Mouse (Mus musculus): ENCODE results near the gene Spaca4. TPM values are rescaled to one million over a fixed set of nuclear protein-coding genes. Genes with fewer than 3 reads are reported as not detected.

Gene Spaca4
- polyA plus RNA-seq, 1 experiment from 2014 or later, result not detected

GRCm38 (mm10) chr7:45739162-45739763 is 13.7 kb upstream of the Spaca4 start:
- Histone ChIP-seq H3K36me3 (ENCODE audit: control insufficient read depth, insufficient read depth) (no peaks in the 10 kb centered on the region), H3K27ac (ENCODE audit: low read length) (no peak overlapping the region), H3K4me2 (ENCODE audit: low read length) (no peak overlapping the region), H3K4me1 (replicated peaks; ENCODE audit: control insufficient read depth, insufficient read depth, low read length) (peaks cover 2% of the 10 kb centered on the region; the same call in 1 of the 2 replicates), H3K27me3 (replicated peaks; ENCODE audit: control insufficient read depth, insufficient read depth, low read length) (no peaks in the 10 kb centered on the region), H3K9me3 (ENCODE audit: control insufficient read depth, low read length) (no peaks in the 10 kb centered on the region), H3K9ac (replicated peaks; ENCODE audit: low read depth, low read length) (no peak overlapping the region), H3K4me3 (replicated peaks; ENCODE audit: low read length) (no peak overlapping the region)
- ATAC-seq, result peak; percentile 93
- 6% methylated on average over 9 of the region's 9 CpGs for WGBS

GRCm38 (mm10) chr7:45733477-45733876 is 7.9 kb upstream of the Spaca4 start:
- no peak overlapping the region for H3K4me3 ChIP-seq (replicated peaks; ENCODE audit: low read length)
- no peaks in the 10 kb centered on the region for H3K36me3 ChIP-seq (ENCODE audit: control insufficient read depth, insufficient read depth)
- H3K9ac ChIP-seq (replicated peaks; ENCODE audit: low read depth, low read length), result no peak overlapping the region
- H3K27ac ChIP-seq (ENCODE audit: low read length), result no peak overlapping the region
- no peak for ATAC-seq
- WGBS, result 86% methylated on average over 5 of the region's 5 CpGs
- no peaks in the 10 kb centered on the region for H3K4me1 ChIP-seq (replicated peaks; ENCODE audit: control insufficient read depth, insufficient read depth, low read length)
- H3K4me2 ChIP-seq (ENCODE audit: low read length), result no peak overlapping the region
- no peaks in the 10 kb centered on the region for H3K27me3 ChIP-seq (replicated peaks; ENCODE audit: control insufficient read depth, insufficient read depth, low read length)
- H3K9me3 ChIP-seq (ENCODE audit: control insufficient read depth, low read length), result no peaks in the 10 kb centered on the region

DNA sequence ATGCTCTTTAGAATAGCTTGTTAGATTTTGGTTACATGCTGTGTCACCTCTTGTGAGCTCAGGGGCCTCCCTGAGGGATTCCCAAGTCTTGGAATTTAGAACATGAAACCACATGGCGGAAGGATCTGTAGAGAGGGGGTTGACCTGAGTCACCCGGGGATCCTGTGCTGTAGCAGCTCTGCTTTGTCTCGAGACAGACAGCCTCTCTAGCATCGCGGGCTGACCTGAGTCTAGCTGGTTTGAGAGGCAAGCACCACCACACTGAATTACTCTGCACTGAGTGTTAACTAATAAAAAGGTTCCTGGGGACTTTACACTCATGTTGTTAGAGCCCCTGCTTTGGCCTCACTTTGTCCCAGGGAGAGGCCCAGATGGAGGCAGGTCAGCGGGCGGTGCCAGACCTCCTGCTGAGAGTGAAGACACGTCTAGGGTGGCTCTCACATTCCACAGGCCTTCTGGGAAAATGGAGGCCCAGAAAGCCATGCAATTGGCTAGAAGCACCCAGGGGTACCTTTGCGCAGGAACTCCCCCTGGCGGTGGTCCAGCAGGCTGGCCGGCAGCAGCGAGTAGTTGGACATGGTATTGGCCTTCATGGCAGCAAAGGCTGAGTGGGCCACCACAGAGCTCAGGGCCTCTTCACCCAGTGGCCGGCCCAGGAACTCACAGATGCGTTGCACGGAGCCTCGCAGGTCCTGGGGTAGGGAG is 5.3 kb upstream of the Spaca4 start:
- H3K4me2 ChIP-seq (ENCODE audit: low read length), result no peak overlapping the region
- 17% methylated on average over 16 of the region's 16 CpGs for WGBS
- no peaks in the 10 kb centered on the region for H3K9me3 ChIP-seq (ENCODE audit: control insufficient read depth, low read length)
- no peak overlapping the region for H3K4me3 ChIP-seq (replicated peaks; ENCODE audit: low read length)
- ATAC-seq, result no peak
- no peaks in the 10 kb centered on the region for H3K4me1 ChIP-seq (replicated peaks; ENCODE audit: control insufficient read depth, insufficient read depth, low read length)
- H3K9ac ChIP-seq (replicated peaks; ENCODE audit: low read depth, low read length), result no peak overlapping the region
- H3K36me3 ChIP-seq (ENCODE audit: control insufficient read depth, insufficient read depth), result no peaks in the 10 kb centered on the region
- H3K27me3 ChIP-seq (replicated peaks; ENCODE audit: control insufficient read depth, insufficient read depth, low read length), result no peaks in the 10 kb centered on the region
- no peak overlapping the region for H3K27ac ChIP-seq (ENCODE audit: low read length)

- H3K36me3 ChIP-seq (ENCODE audit: control insufficient read depth, insufficient read depth), result peaks cover 13% of the 10 kb centered on the region
- no peaks in the 10 kb centered on the region for H3K9me3 ChIP-seq (ENCODE audit: control insufficient read depth, low read length)
Observed at GRCm38 (mm10) chr7:45727625-45728024, 2.0 kb upstream of the Spaca4 start.

DNA sequence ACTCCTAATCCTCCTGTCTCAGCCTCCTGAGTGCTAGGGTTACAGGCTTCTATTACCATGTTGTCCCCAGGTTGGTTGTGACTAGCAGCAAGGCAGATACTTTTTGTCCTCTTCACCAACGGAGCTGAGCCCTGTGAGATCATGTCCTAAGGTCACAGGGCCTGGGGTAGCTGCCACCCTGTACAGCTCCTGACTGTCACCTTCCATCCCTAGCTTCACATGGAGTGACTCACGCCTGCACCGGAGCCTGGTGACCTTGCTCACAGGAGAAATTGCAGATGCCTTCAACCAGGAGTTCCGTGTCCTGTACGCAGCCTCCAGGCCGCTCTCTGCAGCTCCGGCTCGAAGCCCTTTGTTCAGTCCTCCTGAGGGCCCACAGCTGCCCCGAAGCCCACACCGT is 806 bp upstream of the Spaca4 start:
- Histone ChIP-seq H3K9ac (replicated peaks; ENCODE audit: low read depth, low read length) (no peak overlapping the region), H3K9me3 (ENCODE audit: control insufficient read depth, low read length) (no peaks in the 10 kb centered on the region), H3K36me3 (ENCODE audit: control insufficient read depth, insufficient read depth) (peaks cover 15% of the 10 kb centered on the region), H3K27me3 (replicated peaks; ENCODE audit: control insufficient read depth, insufficient read depth, low read length) (no peaks in the 10 kb centered on the region), H3K4me3 (replicated peaks; ENCODE audit: low read length) (no peak overlapping the region), H3K4me2 (ENCODE audit: low read length) (no peak overlapping the region), H3K4me1 (replicated peaks; ENCODE audit: control insufficient read depth, insufficient read depth, low read length) (no peaks in the 10 kb centered on the region), H3K27ac (ENCODE audit: low read length) (no peak overlapping the region)
- 94% methylated on average over 10 of the region's 10 CpGs for WGBS
- no peak for ATAC-seq

More at GRCm38 (mm10) chr7:45727625-45728024, 2.0 kb upstream of the Spaca4 start:
- no peak overlapping the region for H3K4me2 ChIP-seq (ENCODE audit: low read length)
- no peak overlapping the region for H3K27ac ChIP-seq (ENCODE audit: low read length)
- H3K4me1 ChIP-seq (replicated peaks; ENCODE audit: control insufficient read depth, insufficient read depth, low read length), result no peaks in the 10 kb centered on the region
- H3K27me3 ChIP-seq (replicated peaks; ENCODE audit: control insufficient read depth, insufficient read depth, low read length), result no peaks in the 10 kb centered on the region
- no peak overlapping the region for H3K9ac ChIP-seq (replicated peaks; ENCODE audit: low read depth, low read length)
- H3K4me3 ChIP-seq (replicated peaks; ENCODE audit: low read length), result no peak overlapping the region
- WGBS, result 87% methylated on average over 3 of the region's 3 CpGs
- ATAC-seq, result no peak

GRCm38 (mm10) chr7:45725151-45725550 is 462 bp downstream of the Spaca4 start:
- Histone ChIP-seq H3K4me3 (replicated peaks; ENCODE audit: low read length) (no peak overlapping the region), H3K36me3 (ENCODE audit: control insufficient read depth, insufficient read depth) (peaks cover 21% of the 10 kb centered on the region), H3K27ac (ENCODE audit: low read length) (no peak overlapping the region), H3K9ac (replicated peaks; ENCODE audit: low read depth, low read length) (no peak overlapping the region), H3K9me3 (ENCODE audit: control insufficient read depth, low read length) (no peaks in the 10 kb centered on the region), H3K4me1 (replicated peaks; ENCODE audit: control insufficient read depth, insufficient read depth, low read length) (no peaks in the 10 kb centered on the region), H3K27me3 (replicated peaks; ENCODE audit: control insufficient read depth, insufficient read depth, low read length) (no peaks in the 10 kb centered on the region), H3K4me2 (ENCODE audit: low read length) (no peak overlapping the region)
- ATAC-seq, result no peak
- 88% methylated on average over 9 of the region's 9 CpGs for WGBS

GRCm38 (mm10) chr7:45723781-45724180 is 1.8 kb downstream of the Spaca4 start:
- Histone ChIP-seq H3K9ac (replicated peaks; ENCODE audit: low read depth, low read length) (no peak overlapping the region), H3K4me2 (ENCODE audit: low read length) (no peak overlapping the region), H3K9me3 (ENCODE audit: control insufficient read depth, low read length) (no peaks in the 10 kb centered on the region), H3K4me1 (replicated peaks; ENCODE audit: control insufficient read depth, insufficient read depth, low read length) (peaks cover 11% of the 10 kb centered on the region), H3K27ac (ENCODE audit: low read length) (no peak overlapping the region), H3K4me3 (replicated peaks; ENCODE audit: low read length) (no peak overlapping the region), H3K27me3 (replicated peaks; ENCODE audit: control insufficient read depth, insufficient read depth, low read length) (no peaks in the 10 kb centered on the region), H3K36me3 (ENCODE audit: control insufficient read depth, insufficient read depth) (peaks cover 27% of the 10 kb centered on the region)
- WGBS, result 90% methylated on average over 14 of the region's 14 CpGs
- ATAC-seq, result no peak

- peaks cover 14% of the 10 kb centered on the region for H3K4me1 ChIP-seq (replicated peaks; ENCODE audit: control insufficient read depth, insufficient read depth, low read length)
- no peak overlapping the region for H3K4me2 ChIP-seq (ENCODE audit: low read length)
- WGBS, result 85% methylated on average over 4 of the region's 4 CpGs
- peaks cover 27% of the 10 kb centered on the region for H3K36me3 ChIP-seq (ENCODE audit: control insufficient read depth, insufficient read depth)
- H3K9ac ChIP-seq (replicated peaks; ENCODE audit: low read depth, low read length), result no peak overlapping the region
- H3K9me3 ChIP-seq (ENCODE audit: control insufficient read depth, low read length), result no peaks in the 10 kb centered on the region
- H3K27ac ChIP-seq (ENCODE audit: low read length), result no peak overlapping the region
- ATAC-seq, result no peak
- no peak overlapping the region for H3K4me3 ChIP-seq (replicated peaks; ENCODE audit: low read length)
- H3K27me3 ChIP-seq (replicated peaks; ENCODE audit: control insufficient read depth, insufficient read depth, low read length), result no peaks in the 10 kb centered on the region
Observed at GRCm38 (mm10) chr7:45723301-45723700, 2.3 kb downstream of the Spaca4 start.

DNA sequence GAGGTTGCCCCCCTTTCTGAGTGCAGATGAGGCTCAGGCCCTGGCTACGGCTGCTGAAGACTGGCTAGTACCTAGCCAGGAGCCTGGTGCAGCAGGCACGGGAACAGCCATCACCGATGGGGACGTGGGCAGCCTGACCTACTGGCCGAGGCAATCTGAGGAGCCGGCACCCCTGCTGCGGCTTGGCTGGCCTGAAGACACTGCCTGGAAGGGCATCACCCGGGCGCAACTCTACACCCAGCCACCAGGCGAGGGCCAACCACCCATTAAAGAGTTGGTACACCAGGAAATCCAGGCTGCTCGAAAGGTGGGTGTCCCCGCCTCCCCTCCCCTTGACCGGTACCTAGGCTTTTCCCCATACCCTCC is 3.3 kb downstream of the Spaca4 start:
- H3K9ac ChIP-seq (replicated peaks; ENCODE audit: low read depth, low read length), result no peak overlapping the region

More for the DNA sequence above, 3.3 kb downstream of the Spaca4 start:
- no peaks in the 10 kb centered on the region for H3K9me3 ChIP-seq (ENCODE audit: control insufficient read depth, low read length)
- peaks cover 27% of the 10 kb centered on the region for H3K36me3 ChIP-seq (ENCODE audit: control insufficient read depth, insufficient read depth)
- ATAC-seq, result no peak
- H3K4me3 ChIP-seq (replicated peaks; ENCODE audit: low read length), result no peak overlapping the region
- no peak overlapping the region for H3K27ac ChIP-seq (ENCODE audit: low read length)
- H3K27me3 ChIP-seq (replicated peaks; ENCODE audit: control insufficient read depth, insufficient read depth, low read length), result no peaks in the 10 kb centered on the region
- no peak overlapping the region for H3K4me2 ChIP-seq (ENCODE audit: low read length)
- peaks cover 14% of the 10 kb centered on the region for H3K4me1 ChIP-seq (replicated peaks; ENCODE audit: control insufficient read depth, insufficient read depth, low read length)
- WGBS, result 80% methylated on average over 13 of the region's 13 CpGs
